ENCODE assay signal across 29 mouse cellular contexts in the genomic region with DNA sequence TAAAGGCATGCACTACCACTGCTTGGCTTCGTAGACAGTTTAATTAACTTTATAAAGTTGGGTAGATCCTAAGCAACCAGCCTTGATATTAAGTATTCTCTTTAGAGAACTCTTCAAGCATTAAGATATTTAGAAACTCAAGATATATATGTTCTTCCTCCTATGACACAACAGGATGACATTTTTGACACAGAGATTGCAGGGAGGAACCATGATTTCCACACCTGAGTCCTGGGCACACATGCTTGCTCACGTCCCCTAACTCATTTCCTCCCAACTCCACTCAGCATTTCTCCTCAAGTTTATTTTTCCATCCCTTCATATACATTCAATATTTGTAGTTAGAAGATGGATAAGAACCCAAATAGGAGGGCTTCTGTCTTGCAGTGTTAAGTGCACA. TPM values are rescaled to one million over a fixed set of nuclear protein-coding genes. Genes with fewer than 3 reads are reported as not detected.
DNase-seq lines count a peak whose midpoint lies in the region; ATAC-seq and TF ChIP-seq lines count a peak whose summit lies in the region.
"Had no signal": no experiment of that assay in that cellular context is flagged by ENCODE, and none has a peak within 500 bp of the region (broad histone marks: within the 10 kb centered on the region; RNA-seq: fewer than 3 reads in every experiment).

No protein-coding gene starts in this region.

- H3K27ac ChIP-seq in liver, postnatal 0 days (ENCODE audit: low read depth): peak overlapping the region; percentile 67
- no peak overlapping the region for H3K27ac ChIP-seq in midbrain, embryonic 10.5 days (replicated peaks)
- H3K27ac ChIP-seq in kidney, embryonic 16.5 days (ENCODE audit: low read length): no peak overlapping the region

- H3K4me2 ChIP-seq in liver, postnatal 0 days (ENCODE audit: low read depth, low read length): no peak overlapping the region
- no peak overlapping the region for H3K4me2 ChIP-seq in kidney, embryonic 16.5 days (replicated peaks; ENCODE audit: low read depth, low read length)

- TF ChIP-seq EP300 in liver, postnatal 0 days (IDR thresholded peaks at IDR 0.05; ENCODE audit: low read depth): peak; percentile 62; the same call in 1 of the 2 replicates

- 64% methylated on average over 2 of the region's 2 CpGs for WGBS in liver, postnatal 0 days (ENCODE audit: insufficient replicate concordance)
- WGBS in midbrain, embryonic 10.5 days: 90% methylated on average over 2 of the region's 2 CpGs
- WGBS in kidney, embryonic 16.5 days: 79% methylated on average over 2 of the region's 2 CpGs

- no peak overlapping the region for H3K4me3 ChIP-seq in liver, postnatal 0 days (ENCODE audit: low read depth, low read length)
- no peak overlapping the region for H3K4me3 ChIP-seq in midbrain, embryonic 10.5 days
- H3K4me3 ChIP-seq in kidney, embryonic 16.5 days (ENCODE audit: low read length): no peak overlapping the region

- no peaks in the 10 kb centered on the region for H3K27me3 ChIP-seq in liver, postnatal 0 days (ENCODE audit: insufficient read depth, low read length)
- H3K27me3 ChIP-seq in midbrain, embryonic 10.5 days (ENCODE audit: low read depth, poor library complexity, severe bottlenecking): no peaks in the 10 kb centered on the region
- no peaks in the 10 kb centered on the region for H3K27me3 ChIP-seq in kidney, embryonic 16.5 days (ENCODE audit: insufficient read depth, low read length)
- H3K27me3 ChIP-seq: CH12.LX, Patski had no signal

- no peaks in the 10 kb centered on the region for H3K4me1 ChIP-seq in liver, postnatal 0 days (ENCODE audit: insufficient read depth)
- H3K4me1 ChIP-seq in midbrain, embryonic 10.5 days: no peaks in the 10 kb centered on the region
- no peaks in the 10 kb centered on the region for H3K4me1 ChIP-seq in kidney, embryonic 16.5 days (ENCODE audit: insufficient read depth, low read length)

- no peaks in the 10 kb centered on the region for H3K9me3 ChIP-seq in liver, postnatal 0 days (ENCODE audit: low read length)
- no peaks in the 10 kb centered on the region for H3K9me3 ChIP-seq in midbrain, embryonic 10.5 days (replicated peaks)
- no peaks in the 10 kb centered on the region; the same call in 1 of the 2 replicates for H3K9me3 ChIP-seq in kidney, embryonic 16.5 days (ENCODE audit: low read length)
- H3K9me3 ChIP-seq: G1E had no signal

- H3K36me3 ChIP-seq in liver, postnatal 0 days (replicated peaks; ENCODE audit: insufficient read depth, low read length): no peaks in the 10 kb centered on the region
- no peaks in the 10 kb centered on the region for H3K36me3 ChIP-seq in midbrain, embryonic 10.5 days
- H3K36me3 ChIP-seq in kidney, embryonic 16.5 days (ENCODE audit: insufficient read depth, low read length): no peaks in the 10 kb centered on the region
- H3K36me3 ChIP-seq: G1E had no signal

- ATAC-seq in liver, postnatal 0 days: no peak
- ATAC-seq in megakaryocyte, adult 5-6 weeks (ENCODE audit: poor library complexity, severe bottlenecking): peak; percentile 86
- peak; percentile 36; the same call in 1 of the 2 replicates for ATAC-seq in neutrophil, adult 5-6 weeks (ENCODE audit: extremely low read depth, insufficient number of reproducible peaks, low FRiP score, poor library complexity, severe bottlenecking)
- no peak for ATAC-seq in kidney, embryonic 16.5 days (ENCODE audit: low FRiP score, low TSS enrichment)
- ATAC-seq: activated CD4-positive, CD25-positive, alpha-beta regulatory T cell, adult 4 months; CD4-positive, CD25-positive, alpha-beta regulatory T cell, adult 4 months; Patski had no signal

- DNase-seq in liver, postnatal 0 days: no peak
- no peak for DNase-seq in liver
- DNase-seq in 416B (ENCODE audit: low read depth): peak; percentile 50
- no peak for DNase-seq in cerebellum, postnatal 25 days
- no peak for DNase-seq in midbrain, embryonic 10.5 days (ENCODE audit: low spot score)
- DNase-seq: adrenal gland, adult 2 months; adrenal gland, adult 8-10 months; adrenal gland, postnatal 10 days; adrenal gland, postnatal 14 days; adrenal gland, postnatal 25 days; adrenal gland, postnatal 36 days; B cell, adult 2 months; cerebellum, adult 11 months; cerebellum, adult 11-12 months; cerebellum, adult 18-20 months had no signal

- H3K9ac ChIP-seq in liver, postnatal 0 days (replicated peaks): no peak overlapping the region
- no peak overlapping the region for H3K9ac ChIP-seq in kidney, embryonic 16.5 days (replicated peaks; ENCODE audit: low read length)

- TF ChIP-seq CTCF in liver, postnatal 0 days (IDR thresholded peaks at IDR 0.05; ENCODE audit: low read depth): no peak

RNA-seq across cellular contexts. Expression of gene Gm5483, which starts 4.1 kb away (rescaled TPM):
- 589 and 613 TPM in 2 replicates for polyA plus RNA-seq in liver, postnatal 0 days (2015; fragmentation: Nextera tagmentation; extraction: Ambion mirVana)
- 135 and 136 TPM in 2 replicates for total RNA-seq in megakaryocyte, adult 5-6 weeks (2015)
- 136 and 159 TPM in 2 replicates for total RNA-seq in megakaryocyte, adult 5-6 weeks (2017)
- total RNA-seq in neutrophil, adult 5-6 weeks (2017): 190 and 204 TPM in 2 replicates
- not detected in 2 replicates for polyA plus RNA-seq in midbrain, embryonic 10.5 days (2016; fragmentation: Nextera tagmentation; extraction: Ambion mirVana)
- 1.6 and 1.7 TPM in 2 replicates for polyA plus RNA-seq in kidney, embryonic 16.5 days (2015; fragmentation: Nextera tagmentation; extraction: Ambion mirVana)
- total RNA-seq: adrenal gland, adult 18-20 months; adrenal gland, adult 2 months; adrenal gland, adult 8-10 months; adrenal gland, postnatal 25 days; adrenal gland, postnatal 36 days; CH12.LX; ES-E14; MEL had no signal
- polyA plus RNA-seq: activated CD4-positive, CD25-positive, alpha-beta regulatory T cell, adult 4 months; adrenal gland, adult 2 months; C2C12; CD4-positive, CD25-positive, alpha-beta regulatory T cell, adult 4 months; G1E; Patski had no signal

RNA-seq across cellular contexts. Expression of gene Stfa2l1, which starts 23.3 kb away (rescaled TPM):
- polyA plus RNA-seq in liver, postnatal 0 days (2015; fragmentation: Nextera tagmentation; extraction: Ambion mirVana): 245 and 249 TPM in 2 replicates
- total RNA-seq in megakaryocyte, adult 5-6 weeks (2015): 187 and 247 TPM in 2 replicates
- total RNA-seq in megakaryocyte, adult 5-6 weeks (2017): 52.8 and 60.3 TPM in 2 replicates
- total RNA-seq in neutrophil, adult 5-6 weeks (2017): 247 and 256 TPM in 2 replicates
- polyA plus RNA-seq in midbrain, embryonic 10.5 days (2016; fragmentation: Nextera tagmentation; extraction: Ambion mirVana): not detected in 2 replicates
- 1.0 TPM in 2 replicates for polyA plus RNA-seq in kidney, embryonic 16.5 days (2015; fragmentation: Nextera tagmentation; extraction: Ambion mirVana)
- total RNA-seq: adrenal gland, adult 18-20 months; adrenal gland, adult 2 months; adrenal gland, adult 8-10 months; adrenal gland, postnatal 14 days; adrenal gland, postnatal 25 days; adrenal gland, postnatal 36 days; CH12.LX; ES-E14; G1E; MEL had no signal
- polyA plus RNA-seq: activated CD4-positive, CD25-positive, alpha-beta regulatory T cell, adult 4 months; adrenal gland, adult 2 months; C2C12; CD4-positive, CD25-positive, alpha-beta regulatory T cell, adult 4 months; G1E; Patski had no signal

RNA-seq across cellular contexts. Expression of gene Gm5416, which starts 30.3 kb away (rescaled TPM):
- 9.4 and 11.8 TPM in 2 replicates for polyA plus RNA-seq in liver, postnatal 0 days (2015; fragmentation: Nextera tagmentation; extraction: Ambion mirVana)
- total RNA-seq in megakaryocyte, adult 5-6 weeks (2015): 1.0 TPM in 1 of 2 replicates, not detected in the other
- not detected in 2 replicates for total RNA-seq in megakaryocyte, adult 5-6 weeks (2017)
- 2.7 TPM in 1 of 2 replicates, not detected in the other for total RNA-seq in neutrophil, adult 5-6 weeks (2017)
- polyA plus RNA-seq in midbrain, embryonic 10.5 days (2016; fragmentation: Nextera tagmentation; extraction: Ambion mirVana): not detected in 2 replicates
- 0.74 TPM in 1 of 2 replicates, not detected in the other for polyA plus RNA-seq in kidney, embryonic 16.5 days (2015; fragmentation: Nextera tagmentation; extraction: Ambion mirVana)
- total RNA-seq: adrenal gland, adult 18-20 months; adrenal gland, adult 2 months; adrenal gland, adult 8-10 months; adrenal gland, postnatal 10 days; adrenal gland, postnatal 14 days; adrenal gland, postnatal 25 days; adrenal gland, postnatal 36 days; adrenal gland, postnatal 4 days; CH12.LX; ES-E14; G1E; MEL had no signal
- polyA plus RNA-seq: activated CD4-positive, CD25-positive, alpha-beta regulatory T cell, adult 4 months; adrenal gland, adult 2 months; brain, embryonic 14.5 days; C2C12; CD4-positive, CD25-positive, alpha-beta regulatory T cell, adult 4 months; G1E; Patski had no signal

RNA-seq across cellular contexts. Expression of gene 2010005H15Rik, which starts 41.4 kb away (rescaled TPM):
- 103 and 110 TPM in 2 replicates for polyA plus RNA-seq in liver, postnatal 0 days (2015; fragmentation: Nextera tagmentation; extraction: Ambion mirVana)
- total RNA-seq in megakaryocyte, adult 5-6 weeks (2015): 1.1 TPM in 1 of 2 replicates, not detected in the other
- total RNA-seq in megakaryocyte, adult 5-6 weeks (2017): not detected in 2 replicates
- total RNA-seq in neutrophil, adult 5-6 weeks (2017): 3.3 TPM in 1 of 2 replicates, not detected in the other
- not detected in 2 replicates for polyA plus RNA-seq in midbrain, embryonic 10.5 days (2016; fragmentation: Nextera tagmentation; extraction: Ambion mirVana)
- polyA plus RNA-seq in kidney, embryonic 16.5 days (2015; fragmentation: Nextera tagmentation; extraction: Ambion mirVana): not detected in 2 replicates
- total RNA-seq: adrenal gland, postnatal 14 days; ES-E14; G1E had no signal
- polyA plus RNA-seq: activated CD4-positive, CD25-positive, alpha-beta regulatory T cell, adult 4 months; adrenal gland, adult 2 months; brain, embryonic 14.5 days; G1E; Patski had no signal

RNA-seq across cellular contexts. Expression of gene Csta1, which starts 48.9 kb away (rescaled TPM):
- polyA plus RNA-seq in liver, postnatal 0 days (2015; fragmentation: Nextera tagmentation; extraction: Ambion mirVana): not detected in 2 replicates
- not detected in 2 replicates for total RNA-seq in megakaryocyte, adult 5-6 weeks (2015)
- not detected in 2 replicates for total RNA-seq in megakaryocyte, adult 5-6 weeks (2017)
- total RNA-seq in neutrophil, adult 5-6 weeks (2017): 1.2 and 1.3 TPM in 2 replicates
- 0.10 TPM in 1 of 2 replicates, not detected in the other for polyA plus RNA-seq in midbrain, embryonic 10.5 days (2016; fragmentation: Nextera tagmentation; extraction: Ambion mirVana)
- polyA plus RNA-seq in kidney, embryonic 16.5 days (2015; fragmentation: Nextera tagmentation; extraction: Ambion mirVana): 0.05 and 0.12 TPM in 2 replicates
- total RNA-seq: adrenal gland, adult 18-20 months; adrenal gland, adult 2 months; adrenal gland, adult 8-10 months; adrenal gland, postnatal 10 days; adrenal gland, postnatal 14 days; adrenal gland, postnatal 25 days; adrenal gland, postnatal 36 days; adrenal gland, postnatal 4 days; CH12.LX; ES-E14; MEL had no signal
- polyA plus RNA-seq: adrenal gland, adult 2 months; brain, embryonic 14.5 days; C2C12; CD4-positive, CD25-positive, alpha-beta regulatory T cell, adult 4 months; G1E had no signal

Comparison
In these comparisons a context has a peak if more than half of its experiments do, and no peak if none do; other contexts are left out.
1. ATAC-seq: peak in megakaryocyte, adult 5-6 weeks (single experiment) and neutrophil, adult 5-6 weeks (single experiment); none in liver, postnatal 0 days (single experiment) and kidney, embryonic 16.5 days (single experiment).
2. RNA of gene Gm5483, which starts 4.1 kb away (polyA plus RNA-seq): 589 to 613 TPM in liver, postnatal 0 days; 1.6 to 1.7 TPM in kidney, embryonic 16.5 days and not detected in midbrain, embryonic 10.5 days; every median in the first group is over 100 times any median in the second.
3. RNA of gene Stfa2l1, which starts 23.3 kb away (polyA plus RNA-seq): 245 to 249 TPM in liver, postnatal 0 days; 1.0 TPM in kidney, embryonic 16.5 days and not detected in midbrain, embryonic 10.5 days; every median in the first group is over 100 times any median in the second.